Mouse (Mus musculus) frontal cortex, adult 2 months (tissue): ENCODE measurements around the gene Tacc2. TPM values are rescaled to one million over a fixed set of nuclear protein-coding genes. Genes with fewer than 3 reads are reported as not detected.

ENCODE experiments used
- DNase-seq, 2 experiments: peaks; one replicate each; pipeline ENCODE4 v3.0.0; 2022; ENCODE audit warnings: low spot score in 1 of 2; ENCODE audit errors: extremely low spot score in 1 of 2
- polyA plus RNA-seq: library from polyadenylated mRNA; depleted of rRNA; stranded (reverse); fragments of >200 nt; gene quantifications from 2 replicates; pipeline ENCODE4 v1.2.3, GENCODE M21; 2012

Gene Tacc2
- polyA plus RNA-seq, 1 experiment = 49.3 TPM

GRCm38 (mm10) chr7:130674526-130674925 is 97.3 kb downstream of the Tacc2 start:
- no peak for DNase-seq

- no peak for DNase-seq
Measured at GRCm38 (mm10) chr7:130676885-130677540, 99.8 kb downstream of the Tacc2 start.

GRCm38 (mm10) chr7:130677541-130678274 is 100.5 kb downstream of the Tacc2 start:
- DNase-seq = no peak

- DNase-seq = no peak
Measured at GRCm38 (mm10) chr7:130678414-130678813, 101.2 kb downstream of the Tacc2 start.

GRCm38 (mm10) chr7:130681798-130682197 is 104.6 kb downstream of the Tacc2 start:
- peak; percentile 86 to 90 for DNase-seq

GRCm38 (mm10) chr7:130688601-130689000 is 111.4 kb downstream of the Tacc2 start:
- no peak for DNase-seq

GRCm38 (mm10) chr7:130690869-130691268 is 113.6 kb downstream of the Tacc2 start:
- no peak for DNase-seq

GRCm38 (mm10) chr7:130691931-130692330 is 114.7 kb downstream of the Tacc2 start:
- DNase-seq = no peak

GRCm38 (mm10) chr7:130692392-130692942 is 115.2 kb downstream of the Tacc2 start:
- peak; percentile 62 to 79 for DNase-seq

- peak; percentile 17 to 58 for DNase-seq
Measured at GRCm38 (mm10) chr7:130692943-130693799, 115.9 kb downstream of the Tacc2 start.

GRCm38 (mm10) chr7:130693800-130694193 is 116.6 kb downstream of the Tacc2 start:
- DNase-seq = peak in 1 of 2 experiments; percentile 19

GRCm38 (mm10) chr7:130695669-130696338 is 118.6 kb downstream of the Tacc2 start:
- DNase-seq = no peak

- peak; percentile 28 to 51 for DNase-seq
Measured at GRCm38 (mm10) chr7:130696347-130697234, 119.4 kb downstream of the Tacc2 start.

- DNase-seq = no peak
Measured at GRCm38 (mm10) chr7:130698480-130698879, 121.2 kb downstream of the Tacc2 start.

GRCm38 (mm10) chr7:130701336-130701735 is 124.1 kb downstream of the Tacc2 start:
- no peak for DNase-seq

- DNase-seq = no peak
Measured at GRCm38 (mm10) chr7:130705230-130705629, 128.0 kb downstream of the Tacc2 start.

- DNase-seq = no peak
Measured at GRCm38 (mm10) chr7:130708940-130709339, 131.7 kb downstream of the Tacc2 start.

- DNase-seq = no peak
Measured at GRCm38 (mm10) chr7:130709372-130710274, 132.4 kb downstream of the Tacc2 start.
